Mouse (Mus musculus) MEL-GATA-1-ER (cell line): ENCODE results near the gene Olfr52.
"Not testable (repeated sequence)": the region's sequence is repeated elsewhere in the genome, so short reads cannot be mapped to it uniquely, and the experiment has no call there.

ENCODE experiments used
- DNase-seq: peaks from one replicate; pipeline ENCODE4 v3.0.0-alpha.2; 2012; ENCODE audit warnings: low read depth; ENCODE audit errors: extremely low read depth

Gene Olfr52

GRCm38 (mm10) chr2:86185583-86185982 lies at the start of gene Olfr52:
Olfr52 (minus strand) TSS chr2:86185683.
- DNase-seq = no peak

GRCm38 (mm10) chr2:86231301-86231700 lies 45.8 kb upstream of the Olfr52 start, which contains the start of gene Olfr1047:
Olfr1047 (minus strand) TSS chr2:86231401.
- DNase-seq = no peak

GRCm38 (mm10) chr2:86219214-86219613 lies 33.7 kb upstream of the Olfr52 start, which contains the start of gene Olfr1046:
Olfr1046 (minus strand) TSS chr2:86219314.
- DNase-seq = no peak

GRCm38 (mm10) chr2:86202909-86203308 lies 17.4 kb upstream of the Olfr52 start, which contains the start of gene Olfr1045:
Olfr1045 (minus strand) TSS chr2:86203009.
- DNase-seq = no peak

GRCm38 (mm10) chr2:86195863-86196262 lies 10.4 kb upstream of the Olfr52 start:
- no peak for DNase-seq

GRCm38 (mm10) chr2:86179950-86180349 lies 5.5 kb downstream of the Olfr52 start:
- DNase-seq = no peak

- DNase-seq = no peak
Observed at GRCm38 (mm10) chr2:86177720-86178119, 7.8 kb downstream of the Olfr52 start, which contains the start of gene Olfr1044. Olfr1044 (minus strand) TSS chr2:86177820.

GRCm38 (mm10) chr2:86175422-86175821 lies 10.1 kb downstream of the Olfr52 start:
- DNase-seq = not testable (repeated sequence)

- DNase-seq = no peak
Observed at GRCm38 (mm10) chr2:86167422-86167821, 18.1 kb downstream of the Olfr52 start, which contains the start of gene Olfr1043. Olfr1043 (minus strand) TSS chr2:86167522.

GRCm38 (mm10) chr2:86161738-86162137 lies 23.7 kb downstream of the Olfr52 start, which contains the start of gene Olfr1042:
Olfr1042 (minus strand) TSS chr2:86161838.
- DNase-seq = no peak

- no peak for DNase-seq
Observed at GRCm38 (mm10) chr2:86146632-86147031, 38.9 kb downstream of the Olfr52 start, which contains the start of gene Olfr1040. Olfr1040 (minus strand) TSS chr2:86146732.

GRCm38 (mm10) chr2:86135828-86136227 lies 49.7 kb downstream of the Olfr52 start, which contains the start of gene Olfr1039:
Olfr1039 (minus strand) TSS chr2:86135928.
- DNase-seq = no peak
